Mouse (Mus musculus) layer of hippocampus, postnatal 10 days (tissue): ENCODE data around the gene Ap2a1. TPM values are rescaled to one million over a fixed set of nuclear protein-coding genes. Genes with fewer than 3 reads are reported as not detected.

Experiments
- DNase-seq, 2 experiments: peaks; one replicate each; pipeline ENCODE4 v3.0.0; 2021; ENCODE audit warnings: low spot score in 2 of 2
- total RNA-seq, 2 experiments: library from RNA; stranded (reverse); gene quantifications; 2 replicates each; pipeline ENCODE4 v1.2.3; 2021

Gene Ap2a1
- total RNA-seq, 2 experiments from 2014 or later: 261 to 290 TPM

- no peak for DNase-seq
Observed at GRCm38 (mm10) chr7:44867802-44868201, 61.5 kb downstream of the Ap2a1 start.

GRCm38 (mm10) chr7:44867010-44867702, 62.1 kb downstream of the Ap2a1 start:
- no peak for DNase-seq

GRCm38 (mm10) chr7:44866276-44867009, 62.9 kb downstream of the Ap2a1 start:
- DNase-seq: peak in 1 of 2 experiments; percentile 47

GRCm38 (mm10) chr7:44864595-44865542, 64.4 kb downstream of the Ap2a1 start:
- DNase-seq: no peak

GRCm38 (mm10) chr7:44863982-44864494, 65.3 kb downstream of the Ap2a1 start:
- no peak for DNase-seq

GRCm38 (mm10) chr7:44863210-44863609, 66.1 kb downstream of the Ap2a1 start:
- DNase-seq: no peak

GRCm38 (mm10) chr7:44862434-44862833, 66.9 kb downstream of the Ap2a1 start:
- peak in 1 of 2 experiments; percentile 28 for DNase-seq

- no peak for DNase-seq
Observed at GRCm38 (mm10) chr7:44861429-44861816, 67.9 kb downstream of the Ap2a1 start.

GRCm38 (mm10) chr7:44860576-44861428, 68.5 kb downstream of the Ap2a1 start:
- DNase-seq: peak; percentile 78 to 82

GRCm38 (mm10) chr7:44859896-44860295, 69.4 kb downstream of the Ap2a1 start:
- no peak for DNase-seq

- no peak for DNase-seq
Observed at GRCm38 (mm10) chr7:44857905-44858304, 71.4 kb downstream of the Ap2a1 start.

GRCm38 (mm10) chr7:44857042-44857552, 72.2 kb downstream of the Ap2a1 start, which contains the start of gene Pnkp:
Gene Pnkp (plus strand): TSS chr7:44857139.
- peak; percentile 87 to 90 for DNase-seq

- no peak for DNase-seq
Observed at GRCm38 (mm10) chr7:44856265-44856916, 72.9 kb downstream of the Ap2a1 start.

- DNase-seq: no peak
Observed at GRCm38 (mm10) chr7:44855036-44855435, 74.3 kb downstream of the Ap2a1 start.

GRCm38 (mm10) chr7:44854356-44855031, 74.8 kb downstream of the Ap2a1 start:
- DNase-seq: peak; percentile 73 to 80

GRCm38 (mm10) chr7:44853596-44854355, 75.5 kb downstream of the Ap2a1 start:
- DNase-seq: no peak

GRCm38 (mm10) chr7:44853065-44853464, 76.2 kb downstream of the Ap2a1 start:
- no peak for DNase-seq
